Mouse (Mus musculus) kidney, postnatal 0 days (tissue): Measurements from ENCODE around the gene Lamp1. TPM values are rescaled to one million over a fixed set of nuclear protein-coding genes. Genes with fewer than 3 reads are reported as not detected.

Experiments
- ATAC-seq: fragments of 200-750 bp; cut with Nextera tagmentation; replicated peaks from 2 replicates; pipeline ENCODE4 v1.8.0; 2017; ENCODE audit warnings: low read depth, moderate number of reproducible peaks, moderate TSS enrichment, moderate library complexity; ENCODE audit not compliant: low FRiP score
- DNase-seq: peaks from one replicate; pipeline ENCODE4 v3.0.0-alpha.2; 2016; ENCODE audit warnings: low spot score
- H3K27ac ChIP-seq: fragments of 300-500 bp; sonication (generic); 2 replicates; pipeline ENCODE4 v1.5.1; 2014; ENCODE audit warnings: mild to moderate bottlenecking
- H3K27me3 ChIP-seq: fragments of 300-500 bp; sonication (generic); 2 replicates; pipeline ENCODE4 v1.6.1; 2014; ENCODE audit warnings: low read length, mixed read lengths; ENCODE audit not compliant: insufficient read depth
- H3K36me3 ChIP-seq: fragments of 300-500 bp; sonication (generic); 2 replicates; pipeline ENCODE4 v1.6.1; 2014; ENCODE audit warnings: low read length, mixed read lengths; ENCODE audit not compliant: insufficient read depth
- H3K4me1 ChIP-seq: fragments of 300-500 bp; sonication (generic); replicated peaks from 2 replicates; pipeline ENCODE4 v1.6.1; 2014; ENCODE audit warnings: antibody characterized with exemption, low read length, mixed read lengths; ENCODE audit not compliant: insufficient read depth
- H3K4me2 ChIP-seq: fragments of 300-500 bp; sonication (generic); 2 replicates; pipeline ENCODE4 v1.6.1; 2014; ENCODE audit warnings: mild to moderate bottlenecking, low read length, moderate library complexity, mixed read lengths
- H3K4me3 ChIP-seq: fragments of 300-500 bp; sonication (generic); replicated peaks from 2 replicates; pipeline ENCODE4 v1.5.1; 2014; ENCODE audit warnings: low read depth, low read length
- H3K9ac ChIP-seq: fragments of 300-500 bp; sonication (generic); 2 replicates; pipeline ENCODE4 v1.6.1; 2014; ENCODE audit warnings: low read depth, low read length
- H3K9me3 ChIP-seq: fragments of 300-500 bp; sonication (generic); replicated peaks from 2 replicates; pipeline ENCODE4 v1.6.1; 2016; ENCODE audit warnings: low read length, inconsistent platforms, mixed read lengths
- CTCF ChIP-seq: IDR thresholded peaks from 2 replicates; pipeline ENCODE4 v1.5.1; 2016; ENCODE audit warnings: antibody characterized with exemption, low read depth, mild to moderate bottlenecking, moderate library complexity
- WGBS: fragments of 180-500 bp; shearing (Covaris S2); extraction: QIAGEN DNeasy Blood & Tissue Kit; methylation state at CpG from one replicate; pipeline ENCODE4 v1.1.7; 2014; 5-methylcytosine and 5-hydroxymethylcytosine counted together
- polyA plus RNA-seq: library from polyadenylated mRNA; unstranded; fragments of >200 nt; fragmentation: Nextera tagmentation; extraction: Ambion mirVana; gene quantifications from 2 replicates; pipeline ENCODE4 v1.2.1, GENCODE M21; 2015

The Lamp1 gene
- polyA plus RNA-seq, 1 experiment from 2014 or later = 447 TPM

- no peak for DNase-seq
- no peak for ATAC-seq
- 81% methylated on average over 18 of the region's 18 CpGs for WGBS
- no peaks in the 10 kb centered on the region for H3K4me1 ChIP-seq
- H3K27ac ChIP-seq = no peak overlapping the region
- no peak overlapping the region for H3K4me3 ChIP-seq
- TF ChIP-seq CTCF = no peak
- peaks cover 5% of the 10 kb centered on the region; the same call in 1 of the 2 replicates for H3K36me3 ChIP-seq
- no peaks in the 10 kb centered on the region for H3K9me3 ChIP-seq
- no peak overlapping the region for H3K9ac ChIP-seq
- H3K27me3 ChIP-seq = no peaks in the 10 kb centered on the region
- no peak overlapping the region for H3K4me2 ChIP-seq
These were observed 22.1 kb downstream of the Lamp1 start for GRCm38 (mm10) chr8:13180911-13181690.

- DNase-seq = no peak
These were observed 22.7 kb downstream of the Lamp1 start for GRCm38 (mm10) chr8:13181691-13181976.

GRCm38 (mm10) chr8:13186819-13187218, 27.9 kb downstream of the Lamp1 start:
- no peak overlapping the region for H3K9ac ChIP-seq
- no peaks in the 10 kb centered on the region for H3K36me3 ChIP-seq
- no peaks in the 10 kb centered on the region for H3K4me1 ChIP-seq
- ATAC-seq (no peak), DNase-seq (no peak)
- WGBS = 81% methylated on average over 8 of the region's 8 CpGs
- H3K27ac ChIP-seq = no peak overlapping the region
- no peak overlapping the region for H3K4me3 ChIP-seq
- H3K4me2 ChIP-seq = no peak overlapping the region
- no peaks in the 10 kb centered on the region for H3K27me3 ChIP-seq
- H3K9me3 ChIP-seq = no peaks in the 10 kb centered on the region
- no peak for TF ChIP-seq CTCF

More at GRCm38 (mm10) chr8:13181691-13181976, 22.7 kb downstream of the Lamp1 start:
- H3K9me3 ChIP-seq = no peaks in the 10 kb centered on the region
- no peaks in the 10 kb centered on the region for H3K4me1 ChIP-seq
- TF ChIP-seq CTCF = no peak
- H3K36me3 ChIP-seq = no peaks in the 10 kb centered on the region
- no peak overlapping the region for H3K27ac ChIP-seq
- no peak overlapping the region for H3K9ac ChIP-seq
- WGBS = 52% methylated on average over 2 of the region's 2 CpGs
- no peak for ATAC-seq
- no peak overlapping the region for H3K4me3 ChIP-seq
- no peaks in the 10 kb centered on the region for H3K27me3 ChIP-seq
- no peak overlapping the region for H3K4me2 ChIP-seq

- 81% methylated on average over 9 of the region's 9 CpGs for WGBS
- no peak overlapping the region for H3K4me3 ChIP-seq
- no peak overlapping the region for H3K27ac ChIP-seq
- no peak for TF ChIP-seq CTCF
- H3K4me2 ChIP-seq = no peak overlapping the region
- DNase-seq (no peak), ATAC-seq (no peak)
- no peaks in the 10 kb centered on the region for H3K27me3 ChIP-seq
- H3K36me3 ChIP-seq = no peaks in the 10 kb centered on the region
- no peaks in the 10 kb centered on the region for H3K4me1 ChIP-seq
- no peaks in the 10 kb centered on the region for H3K9me3 ChIP-seq
- H3K9ac ChIP-seq = no peak overlapping the region
These were observed 28.3 kb downstream of the Lamp1 start for GRCm38 (mm10) chr8:13187229-13187628.

GRCm38 (mm10) chr8:13187638-13188037, 28.7 kb downstream of the Lamp1 start:
- Histone ChIP-seq H3K36me3 (no peaks in the 10 kb centered on the region), H3K9ac (no peak overlapping the region), H3K4me1 (no peaks in the 10 kb centered on the region), H3K27ac (no peak overlapping the region), H3K9me3 (no peaks in the 10 kb centered on the region), H3K4me2 (no peak overlapping the region), H3K4me3 (no peak overlapping the region), H3K27me3 (no peaks in the 10 kb centered on the region)
- no peak for ATAC-seq
- no peak for TF ChIP-seq CTCF
- WGBS = 72% methylated on average over 7 of the region's 7 CpGs
- no peak for DNase-seq

GRCm38 (mm10) chr8:13188052-13188555, 29.1 kb downstream of the Lamp1 start:
- no peak overlapping the region for H3K4me3 ChIP-seq
- DNase-seq (no peak), ATAC-seq (no peak)
- 91% methylated on average over 13 of the region's 13 CpGs for WGBS
- H3K36me3 ChIP-seq = no peaks in the 10 kb centered on the region
- H3K9me3 ChIP-seq = no peaks in the 10 kb centered on the region
- no peaks in the 10 kb centered on the region for H3K27me3 ChIP-seq
- no peak for TF ChIP-seq CTCF
- H3K27ac ChIP-seq = no peak overlapping the region
- no peak overlapping the region for H3K4me2 ChIP-seq
- no peaks in the 10 kb centered on the region for H3K4me1 ChIP-seq
- H3K9ac ChIP-seq = no peak overlapping the region

GRCm38 (mm10) chr8:13188857-13189256, 29.9 kb downstream of the Lamp1 start:
- DNase-seq (no peak), ATAC-seq (no peak)
- H3K36me3 ChIP-seq = no peaks in the 10 kb centered on the region
- no peak overlapping the region for H3K4me3 ChIP-seq
- no peaks in the 10 kb centered on the region for H3K27me3 ChIP-seq
- no peak overlapping the region for H3K4me2 ChIP-seq
- H3K27ac ChIP-seq = no peak overlapping the region
- H3K9ac ChIP-seq = no peak overlapping the region
- no peaks in the 10 kb centered on the region for H3K4me1 ChIP-seq
- TF ChIP-seq CTCF = no peak
- H3K9me3 ChIP-seq = no peaks in the 10 kb centered on the region
- 90% methylated on average over 1 of the region's 1 CpGs for WGBS
